Mouse (Mus musculus): ENCODE results near the gene Krt18.
"Not testable (repeated sequence)": the region's sequence is repeated elsewhere in the genome, so short reads cannot be mapped to it uniquely, and the experiment has no call there.

The Krt18 gene

GRCm38 (mm10) chr15:102070476-102071467 is 42.8 kb downstream of the Krt18 start:
- DNase-seq = no peak

- no peak for DNase-seq
Observed at GRCm38 (mm10) chr15:102072963-102073558, 45.1 kb downstream of the Krt18 start.

GRCm38 (mm10) chr15:102073559-102074069 is 45.6 kb downstream of the Krt18 start, which contains the start of gene Eif4b:
Gene Eif4b, plus strand, starts transcription at chr15:102073773.
- DNase-seq = peak; percentile 99

GRCm38 (mm10) chr15:102074070-102074731 is 46.2 kb downstream of the Krt18 start:
- DNase-seq = peak; percentile 55 to 65

- DNase-seq = no peak
Observed at GRCm38 (mm10) chr15:102074876-102075585, 47.1 kb downstream of the Krt18 start.

- no peak for DNase-seq
Observed at GRCm38 (mm10) chr15:102077111-102077677, 49.2 kb downstream of the Krt18 start.

- DNase-seq = no peak
Observed at GRCm38 (mm10) chr15:102079221-102079620, 51.2 kb downstream of the Krt18 start.

GRCm38 (mm10) chr15:102079924-102080323 is 51.9 kb downstream of the Krt18 start:
- DNase-seq = not testable (repeated sequence)

GRCm38 (mm10) chr15:102080429-102080828 is 52.4 kb downstream of the Krt18 start:
- no peak for DNase-seq
